Mouse (Mus musculus) intestine, postnatal 0 days (tissue): Measurements from ENCODE around the gene Pgbd1. TPM values are rescaled to one million over a fixed set of nuclear protein-coding genes. Genes with fewer than 3 reads are reported as not detected.
"Not testable (repeated sequence)": the region's sequence is repeated elsewhere in the genome, so short reads cannot be mapped to it uniquely, and the experiment has no call there.

Experiments used
- ATAC-seq: fragments of 200-750 bp; cut with Nextera tagmentation; 2 replicates; pipeline ENCODE4 v1.8.0; 2017; ENCODE audit warnings: mild to moderate bottlenecking, moderate TSS enrichment, moderate library complexity
- H3K27ac ChIP-seq: fragments of 300-500 bp; sonication (generic); 2 replicates; pipeline ENCODE4 v1.5.1; 2014; ENCODE audit warnings: mild to moderate bottlenecking, low read depth, low read length, moderate library complexity
- H3K27me3 ChIP-seq: fragments of 300-500 bp; sonication (generic); replicated peaks from 2 replicates; pipeline ENCODE4 v1.6.1; 2014; ENCODE audit warnings: low read length, mixed read lengths; ENCODE audit not compliant: control insufficient read depth, insufficient read depth
- H3K36me3 ChIP-seq: fragments of 300-500 bp; sonication (generic); 2 replicates; pipeline ENCODE4 v1.6.1; 2014; ENCODE audit warnings: mild to moderate bottlenecking, moderate library complexity; ENCODE audit not compliant: control insufficient read depth, insufficient read depth
- H3K4me1 ChIP-seq: fragments of 300-500 bp; sonication (generic); replicated peaks from 2 replicates; pipeline ENCODE4 v1.6.1; 2014; ENCODE audit warnings: antibody characterized with exemption, low read length, mixed read lengths; ENCODE audit not compliant: control insufficient read depth, insufficient read depth
- H3K4me2 ChIP-seq: fragments of 300-500 bp; sonication (generic); replicated peaks from 2 replicates; pipeline ENCODE4 v1.6.1; 2014; ENCODE audit warnings: low read depth, mild to moderate bottlenecking, moderate library complexity
- H3K4me3 ChIP-seq: fragments of 300-500 bp; sonication (generic); 2 replicates; pipeline ENCODE4 v1.5.1; 2014; ENCODE audit warnings: low read depth, low read length
- H3K9ac ChIP-seq: fragments of 300-500 bp; sonication (generic); 2 replicates; pipeline ENCODE4 v1.6.1; 2014; ENCODE audit warnings: mild to moderate bottlenecking, low read depth, low read length
- H3K9me3 ChIP-seq: fragments of 300-500 bp; sonication (generic); 2 replicates; pipeline ENCODE4 v1.6.1; 2016; ENCODE audit warnings: mixed run types; ENCODE audit not compliant: control insufficient read depth
- CTCF ChIP-seq: sonication (generic); IDR thresholded peaks from 2 replicates; pipeline ENCODE4 v1.5.1; 2016; ENCODE audit warnings: low read depth, mild to moderate bottlenecking, control low read depth, antibody characterized with exemption, moderate library complexity
- WGBS: fragments of 180-500 bp; shearing (Covaris S2); extraction: QIAGEN DNeasy Blood & Tissue Kit; methylation state at CpG from one replicate; pipeline ENCODE4 v1.1.7; 2014; 5-methylcytosine and 5-hydroxymethylcytosine counted together
- polyA plus RNA-seq: library from polyadenylated mRNA; unstranded; fragments of >200 nt; fragmentation: Nextera tagmentation; extraction: Ambion mirVana; gene quantifications from 2 replicates; pipeline ENCODE4 v1.2.1, GENCODE M21; 2015

The Pgbd1 gene
- 0.47 and 0.60 TPM in 2 replicates for polyA plus RNA-seq

DNA sequence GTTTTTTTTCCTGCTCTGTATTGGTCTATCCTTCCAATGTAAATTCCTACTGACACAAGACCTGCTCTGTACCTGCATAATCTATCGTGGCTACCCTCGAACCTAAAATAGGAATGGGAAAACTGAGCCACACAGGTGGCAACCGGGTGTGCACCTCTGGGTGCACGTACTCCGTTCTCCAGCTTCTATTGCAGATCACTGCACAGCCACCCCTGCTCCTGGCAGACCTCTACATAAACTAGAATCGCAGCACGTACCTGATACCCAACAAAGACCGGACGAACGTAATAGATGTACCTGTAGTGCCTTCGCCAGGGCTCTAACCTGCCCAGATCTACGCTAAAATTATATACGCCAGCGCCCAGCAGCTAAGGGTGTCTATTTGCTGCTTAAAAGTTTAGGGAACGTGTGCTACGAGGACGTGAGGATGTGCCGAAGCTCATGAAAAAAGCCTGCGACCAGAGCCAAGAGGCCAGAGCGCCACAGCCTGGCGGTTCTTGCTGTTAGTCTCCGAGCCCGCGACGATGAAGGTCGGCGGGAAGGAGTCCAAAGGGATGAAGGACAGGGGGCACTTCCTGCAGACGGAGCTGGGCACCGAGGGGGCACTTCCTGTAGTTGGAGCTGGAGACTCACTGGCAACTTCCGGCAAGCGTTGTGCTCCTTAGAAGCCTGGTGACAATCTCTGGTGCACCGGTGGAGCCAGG lies at the start of gene Pgbd1:
Gene Pgbd1, minus strand, starts transcription at position 556 of the 704 bp plus-strand sequence.
- Histone ChIP-seq H3K9me3 (no peaks in the 10 kb centered on the region), H3K4me1 (0 out of 2 replicates have a peak, but pooled peaks cover 2% of the 10 kb centered on the region), H3K27ac (peak within 1 kb of the TSS; percentile 62; the same call in 1 of the 2 replicates), H3K4me3 (peak within 1 kb of the TSS; percentile 63), H3K4me2 (peak within 1 kb of the TSS; percentile 88), H3K27me3 (no peaks in the 10 kb centered on the region), H3K36me3 (peaks cover 23% of the 10 kb centered on the region), H3K9ac (peak within 1 kb of the TSS; percentile 68)
- peak; percentile 74 for TF ChIP-seq CTCF
- peak; percentile 81 for ATAC-seq
- 1% methylated on average over 32 of the region's 32 CpGs for WGBS

DNA sequence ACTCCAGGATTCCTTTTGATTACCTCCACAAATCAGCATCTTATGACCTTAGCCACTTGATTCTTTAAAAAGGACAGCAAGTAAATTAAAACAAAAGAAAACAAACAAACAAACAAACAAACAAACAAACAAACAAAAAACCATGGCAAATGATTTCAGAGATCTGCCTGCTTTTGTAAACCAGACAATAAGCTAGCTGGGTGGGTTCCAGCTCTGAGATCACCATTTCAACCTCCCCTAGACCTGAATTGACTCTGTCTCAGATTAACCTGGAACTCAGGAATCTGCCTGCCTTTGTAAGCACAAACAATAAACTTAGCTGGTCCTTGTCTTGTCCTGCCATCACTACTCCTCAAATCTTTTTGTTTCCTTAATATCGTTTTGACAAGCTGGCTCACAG lies 46.0 kb upstream of the Pgbd1 start:
- Histone ChIP-seq H3K4me2 (no peak overlapping the region), H3K27me3 (no peaks in the 10 kb centered on the region), H3K9ac (no peak overlapping the region), H3K4me1 (no peaks in the 10 kb centered on the region), H3K4me3 (no peak overlapping the region), H3K9me3 (no peaks in the 10 kb centered on the region), H3K27ac (no peak overlapping the region), H3K36me3 (peaks cover 6% of the 10 kb centered on the region; the same call in 1 of the 2 replicates)
- WGBS = 92% methylated on average over 1 of the region's 1 CpGs
- no peak for ATAC-seq
- TF ChIP-seq CTCF = no peak

DNA sequence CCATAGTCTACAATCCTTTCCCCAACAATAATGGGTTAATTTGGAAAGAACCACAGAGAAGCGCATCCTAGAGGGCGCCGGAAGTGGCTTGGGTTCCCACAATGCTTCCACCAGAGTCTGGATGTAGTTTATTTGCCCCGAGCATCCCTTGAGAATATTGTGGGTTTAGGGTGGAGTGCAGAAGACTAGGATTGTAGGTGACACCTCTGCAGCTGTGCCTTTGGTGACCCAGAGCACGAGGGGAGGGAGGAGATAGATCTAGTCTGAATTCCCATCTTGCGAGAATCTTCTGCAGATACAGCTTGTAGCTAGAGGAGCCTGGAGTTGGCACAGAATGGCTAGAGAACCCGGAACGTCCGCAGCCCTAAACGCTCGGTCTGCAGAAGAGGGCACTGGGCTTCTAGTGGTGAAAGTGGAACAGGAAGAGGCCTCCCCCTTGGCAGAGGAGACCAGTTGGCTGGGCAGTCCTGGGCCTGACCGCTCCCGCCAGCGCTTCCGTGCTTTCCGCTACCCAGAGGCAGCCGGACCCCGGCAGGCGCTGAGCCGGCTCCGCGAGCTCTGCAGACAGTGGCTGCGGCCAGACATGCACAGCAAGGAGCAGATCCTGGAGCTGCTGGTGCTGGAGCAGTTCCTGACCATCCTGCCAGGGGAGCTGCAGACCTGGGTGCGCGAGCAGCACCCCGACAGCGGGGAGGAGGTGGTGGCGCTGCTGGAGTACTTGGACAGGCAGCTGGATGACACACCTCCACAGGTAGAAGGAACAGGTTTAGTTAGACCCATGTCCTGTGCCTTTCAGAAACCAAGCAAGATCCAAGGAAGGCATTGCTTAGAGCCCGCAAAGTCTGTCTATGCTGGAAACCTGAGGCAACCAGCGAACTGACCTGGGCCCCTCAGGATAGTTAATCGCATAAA lies 38.2 kb upstream of the Pgbd1 start, which contains the start of the genes Zkscan4 and Gm10065:
Gene Zkscan4, plus strand, starts transcription at position 149 of the 912 bp plus-strand sequence.
Gene Gm10065, minus strand, starts transcription at position 683 of the 912 bp plus-strand sequence.
- Histone ChIP-seq H3K9ac (peak within 1 kb of the TSS; percentile 45), H3K4me2 (peak within 1 kb of the TSS; percentile 80), H3K4me3 (peak within 1 kb of the TSS; percentile 59), H3K27ac (peak within 1 kb of the TSS; percentile 57)
- H3K4me1 ChIP-seq, H3K36me3 ChIP-seq, H3K27me3 ChIP-seq, H3K9me3 ChIP-seq: not testable (repeated sequence)
- ATAC-seq = peak; percentile 76
- peak; percentile 35; the same call in 1 of the 2 replicates for TF ChIP-seq CTCF
- WGBS = 3% methylated on average over 30 of the region's 31 CpGs

DNA sequence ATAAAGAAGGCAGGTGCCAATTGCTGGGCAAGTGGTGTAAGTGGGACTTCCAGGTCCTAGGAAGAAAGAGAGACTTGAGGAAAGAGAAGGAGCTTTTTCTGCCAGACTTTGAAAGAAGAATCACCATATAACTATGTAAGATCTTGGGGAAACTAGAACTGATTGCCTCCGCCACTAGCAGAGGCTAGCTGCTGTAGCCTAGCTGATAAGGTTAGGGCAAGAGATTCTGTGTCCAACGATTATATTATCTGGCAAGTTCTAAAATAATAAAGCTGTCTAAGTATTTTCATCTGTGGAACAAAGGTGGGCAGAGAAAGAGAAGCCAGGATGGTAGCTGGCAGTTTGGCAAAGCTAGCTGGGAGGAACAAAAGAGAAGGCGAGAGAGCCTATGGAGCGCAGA lies 31.6 kb upstream of the Pgbd1 start:
- no peak for TF ChIP-seq CTCF
- 39% methylated on average over 4 of the region's 4 CpGs for WGBS
- ATAC-seq = no peak

DNA sequence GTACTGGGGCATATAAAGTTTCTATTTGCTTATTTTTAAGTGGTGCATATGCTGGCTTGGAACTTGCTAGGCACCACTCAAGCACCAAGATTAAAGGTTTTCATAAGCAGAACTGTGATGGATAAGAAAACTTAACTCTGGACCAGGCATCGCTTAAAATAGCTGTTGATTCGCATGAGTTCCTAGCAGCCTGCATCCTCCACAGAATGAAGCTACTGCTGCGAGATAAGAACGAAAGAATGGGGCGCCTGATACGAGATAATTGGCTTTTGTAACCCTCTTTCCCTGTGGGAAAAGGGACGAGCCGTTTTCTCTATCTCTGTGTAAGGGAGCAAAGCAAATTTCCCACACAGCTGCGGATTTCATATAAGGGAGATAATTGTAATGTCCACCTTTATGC lies 28.2 kb upstream of the Pgbd1 start:
- TF ChIP-seq CTCF = no peak
- H3K4me2 ChIP-seq = peak overlapping the region; percentile 94; the same call in 1 of the 2 replicates
- no peaks in the 10 kb centered on the region for H3K9me3 ChIP-seq
- no peak overlapping the region for H3K27ac ChIP-seq
- H3K9ac ChIP-seq = no peak overlapping the region
- WGBS = 45% methylated on average over 9 of the region's 9 CpGs
- H3K36me3 ChIP-seq = no peaks in the 10 kb centered on the region
- H3K4me1 ChIP-seq = 0 out of 2 replicates have a peak, but pooled peaks cover 8% of the 10 kb centered on the region
- ATAC-seq = no peak
- H3K4me3 ChIP-seq = no peak overlapping the region
- H3K27me3 ChIP-seq = no peaks in the 10 kb centered on the region

More for the DNA sequence above, 31.6 kb upstream of the Pgbd1 start:
- no peaks in the 10 kb centered on the region for H3K36me3 ChIP-seq
- H3K27me3 ChIP-seq = no peaks in the 10 kb centered on the region
- H3K9ac ChIP-seq = no peak overlapping the region
- H3K4me3 ChIP-seq = no peak overlapping the region
- H3K27ac ChIP-seq = no peak overlapping the region
- H3K4me1 ChIP-seq = 0 out of 2 replicates have a peak, but pooled peaks cover 6% of the 10 kb centered on the region
- H3K9me3 ChIP-seq = no peaks in the 10 kb centered on the region
- no peak overlapping the region for H3K4me2 ChIP-seq
